Mouse (Mus musculus): ENCODE data around the gene H2-Q7. TPM values are rescaled to one million over a fixed set of nuclear protein-coding genes. Genes with fewer than 3 reads are reported as not detected.
A peak's percentile ranks its signal among the peaks of the same experiment; 100 is the strongest.
"Not testable (repeated sequence)": the region's sequence is repeated elsewhere in the genome, so short reads cannot be mapped to it uniquely, and the experiment has no call there.

H2-Q7 gene
- total and polyA plus RNA-seq, 2 experiments from 2014 or later: 1.7 to 3.2 TPM

DNA sequence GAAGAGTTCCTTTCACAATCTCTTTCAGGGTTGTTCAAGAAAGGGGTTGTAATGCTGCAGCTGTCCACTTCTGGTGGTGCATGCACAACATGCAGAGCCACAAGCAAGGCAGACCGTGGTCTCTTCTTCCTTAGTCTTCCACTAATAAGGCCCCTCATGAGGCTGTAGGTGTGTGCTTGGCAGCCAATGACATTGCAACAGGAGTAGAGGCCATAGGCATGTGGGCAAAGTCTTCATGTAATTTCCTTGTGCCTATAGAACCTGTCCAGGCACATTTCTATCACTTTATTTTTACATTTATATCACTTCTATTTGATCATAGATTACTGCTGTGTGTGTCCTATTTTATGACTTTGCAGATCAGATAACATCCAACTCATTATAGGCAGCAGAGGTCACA lies 19.3 kb downstream of the H2-Q7 start:
- not testable (repeated sequence) for ATAC-seq; H3K4me2 ChIP-seq (ENCODE audit: low read depth); H3K4me1 ChIP-seq (ENCODE audit: insufficient read depth); H3K27me3 ChIP-seq (ENCODE audit: insufficient read depth, low read length); H3K4me3 ChIP-seq (ENCODE audit: low read depth, low read length); H3K9me3 ChIP-seq (ENCODE audit: low read length); H3K36me3 ChIP-seq (ENCODE audit: insufficient read depth); H3K27ac ChIP-seq (ENCODE audit: low read depth, low read length); DNase-seq; H3K9ac ChIP-seq
- WGBS: no CpG with 5 or more reads among the region's 1 CpGs

DNA sequence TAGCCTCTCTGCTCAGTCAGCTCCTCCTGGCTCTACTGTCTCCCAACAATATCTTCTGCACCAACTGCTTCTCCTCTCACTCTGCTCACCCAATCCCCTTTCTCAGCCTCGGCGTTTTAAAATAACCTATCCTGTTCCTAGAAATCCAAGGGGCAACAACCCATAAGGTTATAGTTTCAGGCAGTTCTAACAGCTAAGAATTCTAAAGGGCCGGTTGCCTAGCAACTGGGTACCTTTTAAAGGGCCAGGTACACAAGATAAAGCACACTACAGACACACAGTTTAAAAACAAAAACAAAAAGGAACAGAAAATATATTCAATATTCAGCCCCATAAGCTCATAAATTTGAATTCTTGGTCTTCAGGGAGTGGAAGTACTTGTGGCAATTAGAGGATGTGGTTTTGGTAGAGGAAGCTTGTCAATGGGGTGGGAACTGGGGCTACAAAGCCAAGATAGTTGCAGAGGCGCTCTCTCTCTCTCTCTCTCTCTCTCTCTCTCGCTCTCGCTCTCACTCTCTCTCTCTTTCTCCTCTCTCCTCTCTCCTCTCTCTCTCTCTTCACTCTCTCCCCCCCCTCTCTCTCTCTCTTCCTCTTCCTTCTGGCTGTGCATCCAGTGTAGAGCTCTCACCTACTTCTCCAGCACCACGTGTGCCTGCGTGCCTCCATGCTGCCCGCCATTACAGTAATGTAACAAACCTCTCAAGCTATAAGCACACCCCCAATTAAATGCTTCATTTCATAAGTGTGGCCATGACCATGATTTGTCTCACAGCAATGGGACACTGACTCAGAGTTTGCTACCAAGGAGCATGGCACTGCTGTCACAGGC lies 21.8 kb downstream of the H2-Q7 start:
- H3K9me3 ChIP-seq (ENCODE audit: low read length); H3K9ac ChIP-seq; H3K4me2 ChIP-seq (ENCODE audit: low read depth); H3K27ac ChIP-seq (ENCODE audit: low read depth, low read length); DNase-seq; H3K36me3 ChIP-seq (ENCODE audit: insufficient read depth); H3K27me3 ChIP-seq (ENCODE audit: insufficient read depth, low read length); H3K4me3 ChIP-seq (ENCODE audit: low read depth, low read length); H3K4me1 ChIP-seq (ENCODE audit: insufficient read depth): not testable (repeated sequence)
- ATAC-seq: peak; percentile 91
- WGBS: 63% methylated on average over 3 of the region's 9 CpGs

DNA sequence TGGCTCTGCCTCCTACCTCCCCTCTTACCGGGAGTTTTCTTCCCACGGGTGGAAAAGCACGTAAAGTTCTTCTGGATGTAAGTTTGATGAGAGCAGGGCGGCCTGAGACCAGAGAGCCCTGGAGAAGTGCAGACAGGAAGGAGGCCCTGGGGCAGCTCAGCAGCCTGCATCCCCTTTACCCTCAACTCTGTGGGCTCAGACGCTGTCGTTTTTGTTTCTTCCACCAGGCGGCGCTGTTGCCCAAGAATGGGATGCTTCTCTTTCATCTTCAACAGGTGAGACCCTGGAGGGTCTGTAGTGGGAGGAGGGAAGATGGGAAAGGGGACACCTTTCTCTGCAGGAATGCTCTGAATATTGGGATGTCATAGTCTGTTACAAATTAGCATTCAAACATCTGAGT lies 26.7 kb downstream of the H2-Q7 start:
- 9% methylated on average over 8 of the region's 8 CpGs for WGBS
- DNase-seq: peak; percentile 47
- not testable (repeated sequence) for H3K27me3 ChIP-seq (ENCODE audit: insufficient read depth, low read length); H3K27ac ChIP-seq (ENCODE audit: low read depth, low read length); H3K36me3 ChIP-seq (ENCODE audit: insufficient read depth); H3K4me1 ChIP-seq (ENCODE audit: insufficient read depth); H3K4me2 ChIP-seq (ENCODE audit: low read depth); H3K9me3 ChIP-seq (ENCODE audit: low read length); H3K4me3 ChIP-seq (ENCODE audit: low read depth, low read length); H3K9ac ChIP-seq; ATAC-seq
- peak; percentile 76 for TF ChIP-seq CTCF (IDR thresholded peaks at IDR 0.05; ENCODE audit: low read depth)

DNA sequence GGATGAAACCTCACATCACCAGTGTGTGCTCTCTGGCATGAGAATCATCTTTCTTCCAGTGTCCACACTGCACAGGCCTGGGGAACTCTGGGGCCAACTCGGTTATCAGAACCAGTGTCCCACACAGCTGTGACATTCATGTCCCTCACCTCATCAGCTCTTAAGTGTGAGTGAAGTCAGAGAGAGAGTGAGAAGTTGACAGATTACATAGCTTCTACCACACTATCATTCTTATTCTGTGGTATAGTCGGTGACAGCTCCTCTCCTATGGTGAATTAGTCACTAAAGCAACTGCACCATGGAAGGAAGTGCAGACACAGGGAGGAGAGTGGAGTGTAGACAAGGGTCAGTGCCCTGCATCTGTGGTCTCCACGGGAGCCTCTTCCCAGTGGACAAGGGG lies 30.0 kb downstream of the H2-Q7 start:
- H3K27me3 ChIP-seq (ENCODE audit: insufficient read depth, low read length); H3K9me3 ChIP-seq (ENCODE audit: low read length); H3K36me3 ChIP-seq (ENCODE audit: insufficient read depth); DNase-seq; H3K4me3 ChIP-seq (ENCODE audit: low read depth, low read length); ATAC-seq; H3K9ac ChIP-seq; H3K4me1 ChIP-seq (ENCODE audit: insufficient read depth); H3K4me2 ChIP-seq (ENCODE audit: low read depth); H3K27ac ChIP-seq (ENCODE audit: low read depth, low read length): not testable (repeated sequence)
- WGBS: 69% methylated on average over 3 of the region's 3 CpGs

DNA sequence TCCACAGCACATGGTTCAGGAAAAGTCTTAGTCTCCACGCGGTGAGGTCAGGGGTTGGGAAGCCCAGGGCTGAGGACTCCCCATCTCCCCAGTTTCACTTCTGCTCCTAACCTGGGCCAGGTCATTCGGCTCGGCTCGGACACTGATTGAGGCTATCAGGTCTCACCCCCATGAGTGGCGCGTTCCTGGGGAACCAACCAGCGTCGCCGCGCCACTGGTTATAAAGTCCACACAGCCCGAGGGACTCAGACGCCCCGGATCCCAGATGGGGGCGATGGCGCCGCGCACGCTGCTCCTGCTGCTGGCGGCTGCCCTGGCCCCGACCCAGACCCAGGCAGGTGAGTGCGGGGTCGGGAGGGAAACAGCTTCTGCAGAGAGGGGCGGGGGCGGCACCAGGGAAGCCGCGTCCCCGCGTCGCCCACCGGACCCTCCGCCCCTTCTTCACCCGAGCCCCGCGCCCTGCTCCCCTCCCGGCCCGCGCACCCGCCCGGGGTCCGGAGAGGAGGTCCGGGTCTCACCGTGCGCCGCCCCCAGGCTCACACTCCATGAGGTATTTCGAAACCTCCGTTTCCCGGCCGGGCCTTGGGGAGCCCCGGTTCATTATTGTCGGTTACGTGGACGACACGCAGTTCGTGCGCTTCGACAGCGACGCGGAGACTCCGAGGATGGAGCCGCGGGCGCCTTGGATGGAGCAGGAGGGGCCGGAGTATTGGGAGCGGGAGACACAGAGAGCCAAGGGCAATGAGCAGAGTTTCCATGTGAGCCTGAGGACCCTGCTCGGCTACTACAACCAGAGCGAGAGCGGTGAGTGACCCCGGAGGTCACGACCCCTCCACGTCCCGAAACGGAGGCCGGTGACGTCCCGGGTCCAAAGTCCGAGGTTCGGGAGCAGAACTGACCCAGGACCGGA lies 31.1 kb downstream of the H2-Q7 start, which contains the start of gene H2-Q10:
Gene H2-Q10, plus strand, starts transcription at position 248 of the 910 bp plus-strand sequence.
- ATAC-seq: no peak
- no peak within 1 kb of the TSS for H3K27ac ChIP-seq (ENCODE audit: low read depth, low read length)
- peak within 1 kb of the TSS; percentile 37 for H3K9ac ChIP-seq
- WGBS: 4% methylated on average over 71 of the region's 80 CpGs
- H3K4me1 ChIP-seq (ENCODE audit: insufficient read depth): no peaks in the 10 kb centered on the region
- DNase-seq: no peak
- peaks cover 5% of the 10 kb centered on the region; the same call in 1 of the 2 replicates for H3K27me3 ChIP-seq (ENCODE audit: insufficient read depth, low read length)
- no peaks in the 10 kb centered on the region for H3K9me3 ChIP-seq (ENCODE audit: low read length)
- TF ChIP-seq CTCF (IDR thresholded peaks at IDR 0.05; ENCODE audit: low read depth): no peak
- peak within 1 kb of the TSS; percentile 62 for H3K4me2 ChIP-seq (ENCODE audit: low read depth)
- H3K36me3 ChIP-seq (ENCODE audit: insufficient read depth): no peaks in the 10 kb centered on the region
- peak within 1 kb of the TSS; percentile 35 for H3K4me3 ChIP-seq (ENCODE audit: low read depth, low read length)

DNA sequence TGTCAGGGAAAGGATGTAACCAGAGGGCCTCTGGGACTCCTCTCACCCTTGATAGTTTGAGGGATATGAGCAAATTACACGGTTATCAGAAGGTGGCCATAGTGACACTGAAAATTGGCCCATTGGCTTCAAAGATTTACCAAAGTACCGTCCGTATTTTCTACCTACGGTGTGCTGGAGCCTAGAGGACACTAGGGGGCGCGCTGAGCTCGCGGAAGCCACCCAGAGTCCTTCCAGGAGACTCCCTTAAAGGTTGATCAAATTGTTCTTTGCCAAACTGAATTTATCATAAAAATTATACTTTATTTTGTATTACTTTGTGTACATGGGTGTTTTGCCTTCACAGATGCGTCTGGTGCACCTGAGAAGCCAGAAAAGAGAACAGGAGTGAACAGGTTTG lies 45.1 kb downstream of the H2-Q7 start:
- Histone ChIP-seq H3K27ac (ENCODE audit: low read depth, low read length) (no peak overlapping the region), H3K27me3 (ENCODE audit: insufficient read depth, low read length) (no peaks in the 10 kb centered on the region), H3K36me3 (ENCODE audit: insufficient read depth) (no peaks in the 10 kb centered on the region), H3K9me3 (ENCODE audit: low read length) (no peaks in the 10 kb centered on the region), H3K4me1 (ENCODE audit: insufficient read depth) (no peaks in the 10 kb centered on the region), H3K9ac (no peak overlapping the region), H3K4me3 (ENCODE audit: low read depth, low read length) (no peak overlapping the region), H3K4me2 (ENCODE audit: low read depth) (no peak overlapping the region)
- peak; percentile 89 for TF ChIP-seq CTCF (IDR thresholded peaks at IDR 0.05; ENCODE audit: low read depth)
- DNase-seq (peak; percentile 75), ATAC-seq (peak; percentile 48)
- WGBS: 3% methylated on average over 9 of the region's 9 CpGs

DNA sequence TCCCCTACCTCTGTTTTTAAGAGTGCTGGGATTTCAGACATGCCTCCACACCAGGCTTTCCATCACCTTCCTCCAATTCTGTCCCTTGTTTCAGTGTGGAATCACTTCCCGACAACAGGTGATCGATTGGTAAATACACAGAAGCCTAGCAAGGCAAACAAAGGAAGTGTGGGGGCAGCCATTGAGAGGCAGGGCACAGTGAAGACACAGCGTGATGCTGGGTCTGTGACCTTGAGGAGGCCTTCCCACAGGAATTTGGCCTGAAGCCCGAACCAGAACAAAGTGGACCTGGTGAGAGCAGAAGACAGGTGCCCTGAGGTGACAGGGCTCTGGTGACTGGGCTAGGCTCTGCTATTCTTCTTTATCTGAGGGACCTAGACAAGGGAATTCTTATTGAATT lies 46.7 kb downstream of the H2-Q7 start:
- Histone ChIP-seq H3K9me3 (ENCODE audit: low read length) (no peaks in the 10 kb centered on the region), H3K4me2 (ENCODE audit: low read depth) (no peak overlapping the region), H3K9ac (no peak overlapping the region), H3K4me3 (ENCODE audit: low read depth, low read length) (no peak overlapping the region), H3K36me3 (ENCODE audit: insufficient read depth) (no peaks in the 10 kb centered on the region), H3K27me3 (ENCODE audit: insufficient read depth, low read length) (no peaks in the 10 kb centered on the region), H3K4me1 (ENCODE audit: insufficient read depth) (no peaks in the 10 kb centered on the region), H3K27ac (ENCODE audit: low read depth, low read length) (no peak overlapping the region)
- WGBS: 34% methylated on average over 4 of the region's 4 CpGs
- TF ChIP-seq CTCF (IDR thresholded peaks at IDR 0.05; ENCODE audit: low read depth): no peak
- no peak for DNase-seq
- no peak for ATAC-seq

Data from forebrain, postnatal 0 days (tissue).